Mouse (Mus musculus): Measurements from ENCODE around the gene Hcar1. TPM values are rescaled to one million over a fixed set of nuclear protein-coding genes. Genes with fewer than 3 reads are reported as not detected.

Gene Hcar1
- total and polyA plus RNA-seq, 3 experiments: not detected

- no peak for DNase-seq (ENCODE audit: low read depth, low spot score)
- H3K4me3 ChIP-seq (ENCODE audit: control insufficient read depth in 1 of 2, insufficient read depth in 1 of 2, low read depth in 2 of 2, low read length in 2 of 2): no peak overlapping the region
Measured at GRCm38 (mm10) chr5:123863934-123864333, 15.9 kb downstream of the Hcar1 start.

DNA sequence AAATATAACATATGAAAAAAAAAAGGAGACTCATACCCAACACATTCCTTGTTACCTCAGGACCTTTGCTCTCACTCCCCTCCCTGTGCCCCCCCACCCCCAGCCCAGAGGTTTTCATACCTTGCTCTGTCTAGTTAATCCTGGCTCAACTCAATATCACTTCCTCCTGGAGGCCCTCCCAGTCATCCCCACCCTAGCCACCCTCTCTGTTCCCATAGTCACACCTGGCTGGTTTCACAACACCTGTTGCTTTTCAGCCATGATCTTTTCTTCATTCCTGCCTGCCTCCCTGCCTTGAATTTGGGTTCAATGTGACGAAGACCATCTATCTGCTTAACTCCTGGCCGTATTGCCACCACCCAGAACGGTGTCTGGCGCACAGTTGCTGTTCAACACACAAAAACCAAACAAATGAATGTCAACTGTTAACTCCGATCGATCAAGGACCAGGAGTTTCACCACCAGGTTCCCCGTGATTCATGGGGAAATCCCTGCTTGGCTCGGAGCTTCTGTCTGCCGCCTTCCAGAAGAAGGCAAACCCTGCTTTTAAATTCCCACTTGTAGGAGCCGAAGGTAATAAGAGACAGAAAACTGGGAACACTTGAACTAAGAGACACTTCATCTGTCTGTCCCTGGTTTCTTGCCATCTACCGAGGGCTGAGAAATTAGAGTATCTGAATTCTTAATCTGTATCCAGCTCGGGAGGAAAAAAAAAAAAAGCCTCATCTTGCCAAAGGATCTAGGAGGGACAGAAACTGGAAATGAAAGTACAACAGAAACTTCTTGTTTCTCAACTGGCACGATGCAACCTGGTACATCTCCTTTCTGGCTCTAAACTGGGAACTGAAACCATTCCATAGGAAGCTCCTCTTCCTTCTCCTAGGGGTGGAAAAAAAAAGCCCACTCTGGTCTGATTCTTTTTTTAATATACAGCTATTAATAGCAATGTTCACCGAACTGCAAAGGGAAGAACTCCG lies 17.2 kb downstream of the Hcar1 start:
- no peak overlapping the region for H3K9ac ChIP-seq (ENCODE audit: control insufficient read depth, low read depth, low read length, poor library complexity, severe bottlenecking)
- H3K27me3 ChIP-seq (ENCODE audit: control insufficient read depth in 1 of 2, insufficient read depth in 2 of 2, low read length in 2 of 2): no peaks in the 10 kb centered on the region; a peak in 2 of 4 replicates
- TF ChIP-seq ZNF384 (IDR thresholded peaks at IDR 0.05; ENCODE audit: low read depth, low read length): peak; percentile 49; the same call in 1 of the 2 replicates
- no peak for TF ChIP-seq TBP (IDR thresholded peaks at IDR 0.05; ENCODE audit: low read depth, low read length)
- TF ChIP-seq CHD2 (IDR thresholded peaks at IDR 0.05; ENCODE audit: low read length): no peak
- no peak for TF ChIP-seq E2F4 (IDR thresholded peaks at IDR 0.05; ENCODE audit: borderline replicate concordance, low read depth, low read length)
- TF ChIP-seq SMC3 (IDR thresholded peaks at IDR 0.05; ENCODE audit: low read depth, low read length): no peak
- no peak for DNase-seq (ENCODE audit: low read depth, low spot score)
- H3K4me3 ChIP-seq (ENCODE audit: control insufficient read depth in 1 of 2, insufficient read depth in 1 of 2, low read depth in 2 of 2, low read length in 2 of 2): no peak overlapping the region
- H3K36me3 ChIP-seq (ENCODE audit: control insufficient read depth in 1 of 2, insufficient read depth in 2 of 2, low read length in 2 of 2): no peaks in the 10 kb centered on the region; a peak in 1 of 4 replicates
- H3K27ac ChIP-seq (ENCODE audit: control insufficient read depth, low read depth, low read length): no peak overlapping the region
- H3K4me1 ChIP-seq (ENCODE audit: control insufficient read depth in 1 of 2, insufficient read depth in 2 of 2, low read length in 2 of 2): no peaks in the 10 kb centered on the region
- H3K9me3 ChIP-seq (replicated peaks; ENCODE audit: insufficient read depth, low read length): no peaks in the 10 kb centered on the region
- no peaks in the 10 kb centered on the region for H3K79me2 ChIP-seq (ENCODE audit: control insufficient read depth, insufficient read depth, low read length, poor library complexity)

More at GRCm38 (mm10) chr5:123863934-123864333, 15.9 kb downstream of the Hcar1 start:
- Histone ChIP-seq H3K27ac (ENCODE audit: control insufficient read depth, low read depth, low read length) (no peak overlapping the region), H3K79me2 (ENCODE audit: control insufficient read depth, insufficient read depth, low read length, poor library complexity) (no peaks in the 10 kb centered on the region), H3K9ac (ENCODE audit: control insufficient read depth, low read depth, low read length, poor library complexity, severe bottlenecking) (no peak overlapping the region), H3K27me3 (ENCODE audit: control insufficient read depth in 1 of 2, insufficient read depth in 2 of 2, low read length in 2 of 2) (no peaks in the 10 kb centered on the region; a peak in 2 of 4 replicates), H3K9me3 (replicated peaks; ENCODE audit: insufficient read depth, low read length) (no peaks in the 10 kb centered on the region), H3K4me1 (ENCODE audit: control insufficient read depth in 1 of 2, insufficient read depth in 2 of 2, low read length in 2 of 2) (no peaks in the 10 kb centered on the region), H3K36me3 (ENCODE audit: control insufficient read depth in 1 of 2, insufficient read depth in 2 of 2, low read length in 2 of 2) (no peaks in the 10 kb centered on the region; a peak in 1 of 4 replicates)
- TF ChIP-seq MXI1 (IDR thresholded peaks at IDR 0.05; ENCODE audit: low read depth, low read length): no peak
- TF ChIP-seq ZMIZ1 (IDR thresholded peaks at IDR 0.05; ENCODE audit: low read depth, low read length): no peak

DNA sequence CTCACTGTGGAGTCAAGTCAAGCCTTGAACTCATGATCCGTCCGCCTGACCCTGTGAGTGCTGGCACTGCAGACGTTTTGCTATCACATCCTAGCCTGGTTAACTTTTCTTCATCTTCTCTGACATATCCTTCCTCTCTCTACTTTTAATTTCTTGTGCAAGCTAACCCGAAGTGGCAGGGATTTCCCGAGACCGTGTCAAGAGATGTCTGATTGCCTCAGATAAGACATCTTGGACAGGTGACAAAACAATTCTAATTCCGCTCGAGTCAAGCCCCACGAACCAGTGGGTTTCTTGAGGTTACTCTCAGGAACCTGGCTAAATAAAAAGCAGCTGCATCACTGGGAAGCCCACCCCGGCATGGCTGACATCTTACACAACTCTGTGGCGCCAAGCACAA lies 21.0 kb downstream of the Hcar1 start:
- DNase-seq (ENCODE audit: low read depth, low spot score): no peak
- H3K9ac ChIP-seq (ENCODE audit: control insufficient read depth, low read depth, low read length, poor library complexity, severe bottlenecking): no peak overlapping the region
- H3K27ac ChIP-seq (ENCODE audit: control insufficient read depth, low read depth, low read length): no peak overlapping the region
- H3K9me3 ChIP-seq (replicated peaks; ENCODE audit: insufficient read depth, low read length): no peaks in the 10 kb centered on the region
- no peak for TF ChIP-seq USF1 (IDR thresholded peaks at IDR 0.05; ENCODE audit: low read depth, low read length)
- TF ChIP-seq RCOR1 (IDR thresholded peaks at IDR 0.05; ENCODE audit: low read depth, low read length): no peak
- TF ChIP-seq TCF12 (IDR thresholded peaks at IDR 0.05; ENCODE audit: low read depth, low read length): no peak
- no peak for TF ChIP-seq TBP (IDR thresholded peaks at IDR 0.05; ENCODE audit: low read depth, low read length)
- TF ChIP-seq ZC3H11A (IDR thresholded peaks at IDR 0.05; ENCODE audit: low read depth, low read length): no peak
- no peak for TF ChIP-seq NELFE (IDR thresholded peaks at IDR 0.05; ENCODE audit: low read depth, low read length)
- TF ChIP-seq JUND (IDR thresholded peaks at IDR 0.05; ENCODE audit: low read depth, low read length): no peak
- TF ChIP-seq GABPA (IDR thresholded peaks at IDR 0.05; ENCODE audit: low read depth, low read length): no peak
- no peak for TF ChIP-seq BHLHE40 (IDR thresholded peaks at IDR 0.05; ENCODE audit: borderline replicate concordance, low read depth, low read length)
- no peak for TF ChIP-seq CHD2 (IDR thresholded peaks at IDR 0.05; ENCODE audit: low read length)
- no peak for TF ChIP-seq RAD21 (IDR thresholded peaks at IDR 0.05; ENCODE audit: low read depth, low read length)
- no peak for TF ChIP-seq EP300 (IDR thresholded peaks at IDR 0.05; ENCODE audit: low read depth in 1 of 2, low read length in 2 of 2)
- no peaks in the 10 kb centered on the region; a peak in 2 of 4 replicates for H3K27me3 ChIP-seq (ENCODE audit: control insufficient read depth in 1 of 2, insufficient read depth in 2 of 2, low read length in 2 of 2)
- H3K79me2 ChIP-seq (ENCODE audit: control insufficient read depth, insufficient read depth, low read length, poor library complexity): no peaks in the 10 kb centered on the region
- H3K4me1 ChIP-seq (ENCODE audit: control insufficient read depth in 1 of 2, insufficient read depth in 2 of 2, low read length in 2 of 2): no peaks in the 10 kb centered on the region
- H3K4me3 ChIP-seq (ENCODE audit: control insufficient read depth in 1 of 2, insufficient read depth in 1 of 2, low read depth in 2 of 2, low read length in 2 of 2): no peak overlapping the region
- no peaks in the 10 kb centered on the region; a peak in 1 of 4 replicates for H3K36me3 ChIP-seq (ENCODE audit: control insufficient read depth in 1 of 2, insufficient read depth in 2 of 2, low read length in 2 of 2)

Measured in MEL (cell line).